25 mouse cellular contexts compared by ENCODE assay signal in the genomic region with DNA sequence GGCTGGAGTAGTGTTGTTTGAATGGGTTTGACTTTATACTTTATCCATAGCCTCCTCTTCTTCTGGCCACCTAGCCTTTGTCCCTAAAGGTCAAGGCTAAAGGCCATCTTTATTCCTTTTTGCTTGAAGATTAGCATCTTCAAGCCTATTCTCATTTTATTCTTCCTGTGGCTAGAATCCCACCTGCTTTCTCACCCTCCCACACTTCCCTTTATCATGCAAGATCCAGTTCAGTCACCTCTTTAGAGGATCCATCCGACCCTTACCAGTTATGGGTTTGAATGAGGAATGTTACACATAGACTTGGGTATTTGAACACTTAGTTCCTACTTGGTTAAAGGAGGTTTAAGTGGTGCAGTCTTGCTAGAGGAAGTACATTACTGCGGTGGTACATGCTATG. TPM values are rescaled to one million over a fixed set of nuclear protein-coding genes. Genes with fewer than 3 reads are reported as not detected.
DNase-seq lines count a peak whose midpoint lies in the region; ATAC-seq and TF ChIP-seq lines count a peak whose summit lies in the region.
"Had no signal": no experiment of that assay in that cellular context is flagged by ENCODE, and none has a peak within 500 bp of the region (broad histone marks: within the 10 kb centered on the region; RNA-seq: fewer than 3 reads in every experiment).

No protein-coding gene starts in this region.

- H3K4me2 ChIP-seq in lung, postnatal 0 days (replicated peaks; ENCODE audit: low read depth, low read length), result no peak overlapping the region
- no peak overlapping the region for H3K4me2 ChIP-seq in forebrain, embryonic 15.5 days (replicated peaks)
- H3K4me2 ChIP-seq: embryonic facial prominence, embryonic 13.5 days; forebrain, embryonic 13.5 days; hindbrain, embryonic 14.5 days; liver, embryonic 12.5 days; lung, embryonic 14.5 days; midbrain, embryonic 11.5 days; neural tube, embryonic 15.5 days; stomach, embryonic 15.5 days had no signal

- H3K4me1 ChIP-seq in heart, adult 2 months (ENCODE audit: control insufficient read depth, insufficient read depth, low read length), result peaks cover 37% of the 10 kb centered on the region
- H3K4me1 ChIP-seq in lung, postnatal 0 days (ENCODE audit: insufficient read depth, low read depth, low read length), result peaks cover 38% of the 10 kb centered on the region; the same call in 1 of the 2 replicates
- peaks cover 5% of the 10 kb centered on the region for H3K4me1 ChIP-seq in forebrain, embryonic 15.5 days

- no peak for TF ChIP-seq CTCF in heart, adult 2 months (IDR thresholded peaks at IDR 0.05)
- no peak for TF ChIP-seq CTCF in lung, postnatal 0 days (IDR thresholded peaks at IDR 0.05)

- WGBS in heart, adult 2 months, result 58% methylated on average over 2 of the region's 2 CpGs
- WGBS in lung, postnatal 0 days, result 42% methylated on average over 2 of the region's 2 CpGs
- 32% methylated on average over 2 of the region's 2 CpGs for WGBS in macrophage (ENCODE audit: missing documents)
- WGBS in forebrain, embryonic 15.5 days, result 81% methylated on average over 2 of the region's 2 CpGs

- no peak overlapping the region for H3K4me3 ChIP-seq in heart, adult 2 months
- H3K4me3 ChIP-seq in lung, postnatal 0 days (ENCODE audit: low read depth, low read length), result no peak overlapping the region
- no peak overlapping the region for H3K4me3 ChIP-seq in macrophage (ENCODE audit: inconsistent target)
- no peak overlapping the region for H3K4me3 ChIP-seq in forebrain, embryonic 15.5 days
- H3K4me3 ChIP-seq: embryonic facial prominence, embryonic 13.5 days; forebrain, embryonic 13.5 days; liver, embryonic 12.5 days; neural tube, embryonic 15.5 days; stomach, embryonic 15.5 days had no signal

- H3K9me3 ChIP-seq in lung, postnatal 0 days (ENCODE audit: low read length), result no peaks in the 10 kb centered on the region
- no peaks in the 10 kb centered on the region for H3K9me3 ChIP-seq in forebrain, embryonic 15.5 days
- H3K9me3 ChIP-seq: embryonic facial prominence, embryonic 13.5 days; forebrain, embryonic 13.5 days; liver, embryonic 12.5 days; neural tube, embryonic 15.5 days; stomach, embryonic 15.5 days had no signal

- TF ChIP-seq EP300 in heart, adult 2 months (IDR thresholded peaks at IDR 0.05; ENCODE audit: insufficient read depth, low read depth, low read length), result no peak
- no peak for TF ChIP-seq EP300 in lung, postnatal 0 days (IDR thresholded peaks at IDR 0.05)

- ATAC-seq in lung, postnatal 0 days, result no peak
- ATAC-seq in forebrain, embryonic 15.5 days (replicated peaks), result no peak
- ATAC-seq: forebrain, embryonic 13.5 days; liver, embryonic 12.5 days had no signal

- H3K79me2 ChIP-seq in heart, adult 2 months (replicated peaks; ENCODE audit: control insufficient read depth, insufficient read depth, low read length), result peaks cover 18% of the 10 kb centered on the region
- peaks cover 93% of the 10 kb centered on the region for H3K79me2 ChIP-seq in macrophage (ENCODE audit: inconsistent target)

- DNase-seq in heart, adult 2 months, result no peak
- no peak for DNase-seq in heart, postnatal 4 days
- no peak for DNase-seq in lung, postnatal 0 days (ENCODE audit: low spot score)
- DNase-seq in lung, postnatal 25 days (ENCODE audit: low spot score), result no peak
- no peak for DNase-seq in adrenal gland, postnatal 36 days
- DNase-seq: adrenal gland, adult 2 months; cerebellum, adult 18-20 months; cerebellum, postnatal 25 days; embryo, embryonic 11 days; kidney, adult 8-10 months; kidney, postnatal 14 days; lung, embryonic 14.5 days; lung, postnatal 4 days; right cerebral cortex, adult 18-20 months; right cerebral cortex, postnatal 4 days; thymus, postnatal 36 days had no signal

- no peak overlapping the region for H3K9ac ChIP-seq in heart, adult 2 months (ENCODE audit: low read depth, low read length)
- H3K9ac ChIP-seq in lung, postnatal 0 days (replicated peaks; ENCODE audit: low read depth), result no peak overlapping the region
- H3K9ac ChIP-seq in forebrain, embryonic 15.5 days (replicated peaks), result no peak overlapping the region
- H3K9ac ChIP-seq: embryonic facial prominence, embryonic 13.5 days; forebrain, embryonic 13.5 days; hindbrain, embryonic 14.5 days; liver, embryonic 12.5 days; lung, embryonic 14.5 days; neural tube, embryonic 15.5 days; stomach, embryonic 15.5 days had no signal

- peaks cover 63% of the 10 kb centered on the region for H3K36me3 ChIP-seq in heart, adult 2 months (ENCODE audit: control insufficient read depth, insufficient read depth, low read length)
- H3K36me3 ChIP-seq in lung, postnatal 0 days (ENCODE audit: insufficient read depth, low read length), result no peaks in the 10 kb centered on the region
- no peaks in the 10 kb centered on the region; the same call in 1 of the 2 replicates for H3K36me3 ChIP-seq in macrophage (ENCODE audit: inconsistent target)
- no peaks in the 10 kb centered on the region for H3K36me3 ChIP-seq in forebrain, embryonic 15.5 days
- H3K36me3 ChIP-seq: embryonic facial prominence, embryonic 13.5 days; neural tube, embryonic 15.5 days; stomach, embryonic 15.5 days had no signal

- TF ChIP-seq POLR2A in heart, adult 2 months (IDR thresholded peaks at IDR 0.05; ENCODE audit: insufficient read depth, low read depth, low read length), result no peak

- H3K27ac ChIP-seq in heart, adult 2 months, result peak overlapping the region; percentile 2
- H3K27ac ChIP-seq in lung, postnatal 0 days (ENCODE audit: low read length), result peak overlapping the region; percentile 54; the same call in 1 of the 2 replicates
- H3K27ac ChIP-seq in macrophage, result peak overlapping the region; percentile 74
- H3K27ac ChIP-seq in forebrain, embryonic 15.5 days (replicated peaks), result no peak overlapping the region
- H3K27ac ChIP-seq: embryonic facial prominence, embryonic 13.5 days; forebrain, embryonic 13.5 days; hindbrain, embryonic 14.5 days; liver, embryonic 12.5 days; neural tube, embryonic 15.5 days; stomach, embryonic 15.5 days had no signal

- no peaks in the 10 kb centered on the region for H3K27me3 ChIP-seq in heart, adult 2 months (ENCODE audit: control insufficient read depth, insufficient read depth, low read length)
- H3K27me3 ChIP-seq in lung, postnatal 0 days (replicated peaks; ENCODE audit: insufficient read depth, low read length), result no peaks in the 10 kb centered on the region
- H3K27me3 ChIP-seq in forebrain, embryonic 15.5 days, result no peaks in the 10 kb centered on the region
- H3K27me3 ChIP-seq: embryonic facial prominence, embryonic 13.5 days; forebrain, embryonic 13.5 days; liver, embryonic 12.5 days; neural tube, embryonic 15.5 days; stomach, embryonic 15.5 days had no signal

- intact Hi-C loops in heart, adult 2 months (cut with DNase I), result no loop called here

RNA-seq across cellular contexts. Expression of a gene that starts 48.5 kb away (rescaled TPM):
- 10 to 100 TPM; 67.4 to 78.6 TPM for total RNA-seq in heart, adult 2 months (2021)
- polyA plus RNA-seq in heart, adult 2 months (2012; rRNA removed), result 50.1 and 75.8 TPM in 2 replicates
- total RNA-seq in heart, postnatal 4 days (2021), result 10 to 100 TPM; 46.3 to 49.6 TPM
- polyA plus RNA-seq in lung, postnatal 0 days (2015; fragmentation: Nextera tagmentation; extraction: Ambion mirVana), result 26.5 and 34.9 TPM in 2 replicates
- 100 to 1,000 TPM in 21 of 26 experiments, 10 to 100 TPM in 5; 82.5 to 344 (median 177) TPM for total RNA-seq in macrophage (2018; cell fraction: chromatin; rRNA removed)
- total RNA-seq in macrophage (2018; cell fraction: cytosol; rRNA removed), result 100 to 1,000 TPM in 25 of 26 experiments, 10 to 100 TPM in 1; 98.6 to 237 (median 169) TPM
- total RNA-seq in macrophage (2018; cell fraction: nucleus; rRNA removed), result 100 to 1,000 TPM; 137 to 428 (median 289) TPM
- 67.3 to 91.5 TPM (median 72.0 TPM) in 3 replicates for polyA plus RNA-seq in macrophage (2018)
- total RNA-seq in adrenal gland, postnatal 36 days (2021), result 10 to 100 TPM; 53.9 to 59.4 TPM
- 13.9 and 14.3 TPM in 2 replicates for polyA plus RNA-seq in forebrain, embryonic 15.5 days (2015; fragmentation: Nextera tagmentation; extraction: Ambion mirVana)
